Mouse (Mus musculus): Measurements from ENCODE around the gene Rgs10.

GRCm38 (mm10) chr7:128368828-128369227 lies 49.7 kb downstream of the Rgs10 start:
- TF ChIP-seq POLR2A (IDR thresholded peaks at IDR 0.05; ENCODE audit: insufficient read length, low read depth) (no peak), TCF12 (IDR thresholded peaks at IDR 0.05; ENCODE audit: insufficient read depth, poor library complexity, severe bottlenecking) (no peak), MAX (IDR thresholded peaks at IDR 0.05; ENCODE audit: low read depth) (no peak), USF1 (IDR thresholded peaks at IDR 0.05; ENCODE audit: low read depth) (no peak), MYOG (IDR thresholded peaks at IDR 0.05; ENCODE audit: control insufficient read depth in 1 of 3, insufficient read depth in 1 of 3, insufficient read length in 2 of 3, low read depth in 2 of 3) (no peak), REST (IDR thresholded peaks at IDR 0.05; ENCODE audit: insufficient read depth, insufficient read length) (no peak), CEBPB (IDR thresholded peaks at IDR 0.05; ENCODE audit: insufficient read depth, poor library complexity, severe bottlenecking) (no peak), E2F4 (IDR thresholded peaks at IDR 0.05; ENCODE audit: insufficient read depth) (no peak), POLR2AphosphoS2 (IDR thresholded peaks at IDR 0.05; ENCODE audit: insufficient read length, low read depth) (no peak), MYOD1 (IDR thresholded peaks at IDR 0.05; ENCODE audit: control insufficient read depth in 1 of 3, insufficient read length in 2 of 3, low read depth in 2 of 3) (no peak), SRF (IDR thresholded peaks at IDR 0.05; ENCODE audit: control insufficient read depth, insufficient read length, low read depth) (no peak), TCF3 (IDR thresholded peaks at IDR 0.05; ENCODE audit: insufficient read length, low read depth) (no peak)

All from myocyte (in vitro differentiated cells).